Mouse (Mus musculus) Muller cell, postnatal 12 days (primary cell): ENCODE measurements around the gene Dnajc19.
"Not testable (repeated sequence)": the region's sequence is repeated elsewhere in the genome, so short reads cannot be mapped to it uniquely, and the experiment has no call there.

Experiments used
- DNase-seq: peaks from one replicate; pipeline ENCODE4 v3.0.0-alpha.2; 2015; ENCODE audit errors: inconsistent ontology term

Gene Dnajc19

DNA sequence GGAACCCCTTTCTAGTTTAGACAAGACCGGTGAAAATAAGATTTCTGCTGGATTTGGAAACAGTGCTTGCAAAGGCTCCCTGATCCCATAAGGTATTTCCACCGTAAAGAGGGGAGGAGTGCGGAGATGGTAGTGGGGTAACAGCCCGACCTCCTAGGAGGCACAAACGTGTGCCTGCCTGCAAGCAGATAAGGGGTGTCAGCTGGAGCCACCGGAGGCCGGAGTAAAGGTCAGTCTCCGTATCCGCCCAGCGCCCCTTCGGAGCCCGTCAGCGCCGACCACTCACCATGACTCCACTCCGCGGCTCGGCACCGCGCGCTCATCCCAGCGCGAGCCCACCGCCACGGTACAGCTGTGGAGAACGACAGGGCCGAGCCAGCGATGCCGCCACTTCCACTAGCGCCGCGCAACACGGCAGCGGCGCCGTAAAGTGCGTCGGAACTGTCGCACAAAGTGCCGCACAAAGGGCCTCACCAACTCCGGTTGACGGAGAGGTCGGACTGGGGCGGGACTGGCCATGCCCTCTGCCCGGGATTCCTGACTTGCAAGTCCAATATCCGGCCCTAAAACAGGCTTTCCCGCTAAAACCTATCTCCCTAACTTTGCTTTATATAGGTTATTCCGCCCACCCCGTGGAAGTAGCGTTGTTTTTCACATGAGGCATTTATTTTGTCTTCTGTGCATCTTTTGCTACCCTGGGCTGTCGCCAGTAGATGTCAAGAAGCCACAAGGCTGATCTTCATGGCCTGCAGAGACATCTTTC lies at the start of gene Dnajc19:
TSS of gene Dnajc19 (minus strand) at position 422 of the 763 bp plus-strand sequence.
- peak; percentile 90 for DNase-seq

DNA sequence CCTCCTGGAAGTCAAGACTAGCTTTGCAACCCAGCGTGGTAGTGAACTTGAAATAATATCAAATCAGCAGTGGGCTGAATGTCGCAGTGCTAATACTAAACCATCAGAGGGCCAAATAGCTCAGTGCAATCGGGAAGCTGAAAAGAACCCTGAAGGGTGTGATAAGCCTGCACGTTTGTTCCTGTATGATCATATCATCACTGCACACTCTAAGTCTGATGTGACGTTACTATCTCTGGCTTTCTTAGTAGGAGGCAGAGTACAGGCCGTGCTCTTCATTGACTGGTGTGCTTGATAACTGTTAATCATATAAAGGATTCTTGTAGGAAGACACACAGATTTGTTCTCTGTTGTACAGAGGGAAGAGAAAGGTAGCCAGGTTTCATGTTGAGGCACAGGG lies 48.8 kb upstream of the Dnajc19 start:
- DNase-seq: no peak

DNA sequence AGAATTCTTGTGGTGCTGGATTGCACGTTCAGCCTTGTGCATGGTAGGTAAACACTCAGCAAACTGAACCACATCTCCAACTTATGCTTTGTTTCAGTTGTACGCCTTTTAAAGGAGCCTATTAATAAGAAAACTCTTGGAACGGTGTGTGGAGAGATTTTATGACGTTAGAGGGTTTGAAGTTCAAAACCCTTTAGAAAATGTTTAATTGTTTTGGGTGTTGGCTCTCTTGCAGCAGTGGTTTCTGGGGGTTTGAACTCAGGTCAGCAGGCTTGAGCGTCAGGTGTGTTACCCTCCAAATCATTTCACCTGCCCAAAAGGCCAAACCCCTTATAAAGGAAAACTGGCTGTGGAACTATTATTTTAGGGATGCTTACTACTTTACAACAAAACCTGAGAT lies 40.2 kb upstream of the Dnajc19 start:
- no peak for DNase-seq

DNA sequence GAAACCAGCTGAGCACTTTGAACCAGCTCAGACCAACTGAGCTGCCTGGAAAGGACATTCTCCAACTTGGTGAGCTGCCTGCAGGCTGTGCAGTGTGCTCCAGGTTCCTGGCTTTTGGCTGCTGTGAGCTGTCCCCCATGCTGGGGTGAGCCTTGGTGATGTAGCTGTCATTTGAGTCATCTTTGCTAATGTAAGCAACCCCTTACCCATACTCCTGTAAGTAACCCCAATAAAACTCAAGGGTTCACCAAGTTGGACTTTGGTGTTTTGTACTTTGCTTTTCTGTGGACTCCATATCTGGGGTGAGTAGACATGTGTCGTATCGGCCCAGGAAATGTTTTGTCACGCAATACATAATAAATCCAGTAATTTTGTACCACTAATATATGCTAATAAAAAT lies 39.7 kb upstream of the Dnajc19 start:
- DNase-seq: no peak

DNA sequence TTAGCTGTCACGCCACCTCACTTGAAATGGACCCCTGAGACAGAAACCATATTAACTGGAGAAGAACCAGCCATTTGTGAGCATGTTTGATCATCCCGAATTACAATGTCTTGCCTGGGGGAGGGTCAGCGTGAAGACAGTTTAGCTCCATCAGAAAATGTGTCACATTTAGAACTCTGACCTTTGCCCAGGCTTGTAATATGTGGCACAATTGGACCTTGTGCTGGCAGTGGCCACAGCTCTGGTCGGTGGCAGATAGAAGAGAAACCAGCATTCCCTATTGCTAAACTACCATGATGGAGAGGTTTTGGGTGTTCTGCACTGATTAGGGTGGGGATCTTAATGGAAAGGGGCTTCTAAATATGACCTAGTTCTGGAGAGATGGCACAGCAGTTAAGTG lies 38.7 kb upstream of the Dnajc19 start:
- DNase-seq: no peak

DNA sequence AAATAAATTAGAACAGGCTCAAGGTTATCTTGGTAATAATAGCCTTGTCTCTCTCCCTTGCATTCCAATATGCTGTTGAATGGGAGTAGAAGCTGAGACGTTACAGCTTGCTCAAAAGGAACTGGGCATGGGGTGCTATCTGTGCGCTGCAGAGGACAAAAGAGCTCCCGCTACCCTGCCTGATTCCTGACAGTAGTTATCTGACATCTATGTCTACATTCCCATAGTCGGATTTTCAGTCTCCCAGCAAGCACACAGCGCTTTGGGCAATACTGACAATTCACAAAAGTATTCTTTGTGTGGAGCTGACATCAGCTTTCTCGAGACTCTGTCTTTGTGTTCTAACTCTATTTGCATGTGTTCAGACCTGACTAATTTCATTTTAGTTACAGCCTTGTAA lies 34.7 kb upstream of the Dnajc19 start:
- DNase-seq: no peak

DNA sequence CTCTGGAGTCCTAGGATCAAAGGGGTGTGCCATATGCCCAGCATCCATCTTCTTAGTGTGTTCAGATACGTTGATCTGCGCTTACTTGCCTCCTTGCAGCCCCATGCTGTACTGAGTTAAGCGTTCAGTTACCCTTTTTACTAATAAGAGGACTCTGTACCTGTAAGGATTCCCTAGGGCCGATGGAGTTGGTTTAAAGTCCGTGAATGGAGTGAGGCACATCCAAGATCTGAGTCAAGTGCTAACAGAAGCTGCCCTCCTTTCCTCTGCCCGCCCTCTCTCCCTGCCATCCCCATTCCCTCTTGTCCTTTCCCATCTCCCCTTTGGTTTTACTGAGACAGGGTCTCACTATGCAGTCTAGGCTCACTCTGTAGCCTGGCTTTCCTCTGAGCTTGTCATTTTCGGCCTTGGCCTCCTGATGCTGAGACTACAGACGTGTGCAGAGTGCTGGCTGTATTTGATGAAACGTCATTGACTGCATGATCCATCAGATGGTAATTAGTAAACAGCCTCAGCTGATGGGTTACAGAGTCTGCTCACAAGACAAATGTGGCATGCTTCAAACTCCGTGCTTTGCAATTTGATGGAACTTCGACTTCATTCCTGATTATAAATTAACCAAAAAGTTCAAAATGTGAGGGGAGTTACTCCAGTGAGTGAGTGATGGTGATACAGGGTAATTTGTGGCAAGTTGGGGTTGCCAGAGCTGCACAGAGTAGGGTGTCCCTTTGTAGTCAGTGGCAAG lies 31.0 kb upstream of the Dnajc19 start:
- no peak for DNase-seq

DNA sequence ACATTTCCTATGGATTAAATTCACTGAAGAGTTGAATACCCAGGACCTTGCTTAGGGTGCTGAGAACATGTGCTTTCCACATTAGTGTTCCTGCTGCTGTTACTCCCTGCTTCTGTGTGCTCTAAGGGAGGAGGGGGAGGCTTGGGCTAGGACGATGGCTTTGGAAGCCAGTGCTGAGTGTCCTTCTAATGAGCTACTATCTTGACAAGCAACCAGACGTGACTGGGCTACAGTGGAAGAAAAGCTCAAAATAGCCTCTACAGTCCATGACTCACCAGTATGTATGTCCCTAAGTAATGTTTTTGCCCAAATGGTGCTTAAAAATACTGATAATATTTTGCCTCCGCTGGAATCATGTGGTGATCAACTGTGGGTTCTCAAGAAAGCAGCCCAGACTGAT lies 26.5 kb upstream of the Dnajc19 start:
- DNase-seq: no peak

DNA sequence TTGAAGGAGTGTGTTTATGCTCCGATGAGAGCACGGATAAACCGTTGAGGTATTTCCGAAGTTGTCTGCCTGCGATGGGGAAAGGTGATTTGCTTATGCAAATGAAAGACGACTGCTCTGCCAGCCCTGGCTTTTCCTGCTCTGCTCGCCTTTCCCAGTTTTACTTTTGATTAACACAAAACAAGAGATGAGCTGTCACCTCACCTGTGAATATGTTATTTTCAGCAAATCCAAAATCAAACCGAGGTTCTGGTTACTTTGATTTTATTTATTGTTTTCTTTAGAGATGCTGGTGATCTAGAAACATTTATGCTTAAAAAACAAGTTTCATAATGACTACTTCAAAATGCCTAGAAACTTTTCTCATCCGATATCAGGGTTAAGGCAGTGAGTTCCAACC lies 25.3 kb upstream of the Dnajc19 start:
- no peak for DNase-seq

DNA sequence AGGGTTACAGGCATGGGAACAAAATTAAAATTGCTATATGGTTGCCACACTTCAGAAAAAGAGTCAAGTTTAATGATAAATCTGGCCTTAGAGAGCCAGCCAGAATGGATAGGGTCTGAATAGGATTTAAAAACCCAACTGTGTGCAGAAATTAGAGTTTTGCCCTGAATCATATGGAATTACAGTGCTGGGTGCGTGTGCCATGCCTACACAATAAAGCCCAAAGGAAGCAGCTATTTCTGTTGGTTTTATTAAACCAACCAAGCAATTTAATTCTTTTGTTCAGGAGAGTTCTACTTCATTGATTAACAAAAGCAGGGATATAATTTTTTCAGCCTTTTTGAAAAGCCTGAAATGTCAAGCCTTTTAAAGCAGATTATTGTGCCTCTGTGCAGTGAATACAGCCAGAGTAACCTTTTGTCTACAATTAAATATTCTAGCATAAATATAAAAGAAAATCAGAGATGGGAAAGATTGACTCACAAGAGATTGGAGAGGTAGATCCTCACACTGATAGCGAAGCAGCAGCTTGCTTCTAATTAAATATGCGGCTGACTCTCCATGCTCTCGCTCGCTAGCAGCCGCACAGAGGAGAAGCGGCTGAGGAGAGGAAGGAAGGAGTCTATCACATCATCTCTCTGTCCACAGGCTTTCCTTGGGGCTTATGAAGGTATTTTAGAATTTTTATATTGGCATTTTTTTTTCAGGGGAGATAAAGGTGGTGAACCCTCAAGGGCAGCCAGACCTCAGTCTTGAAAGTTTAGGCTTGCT lies 23.0 kb upstream of the Dnajc19 start:
- peak; percentile 50 for DNase-seq

DNA sequence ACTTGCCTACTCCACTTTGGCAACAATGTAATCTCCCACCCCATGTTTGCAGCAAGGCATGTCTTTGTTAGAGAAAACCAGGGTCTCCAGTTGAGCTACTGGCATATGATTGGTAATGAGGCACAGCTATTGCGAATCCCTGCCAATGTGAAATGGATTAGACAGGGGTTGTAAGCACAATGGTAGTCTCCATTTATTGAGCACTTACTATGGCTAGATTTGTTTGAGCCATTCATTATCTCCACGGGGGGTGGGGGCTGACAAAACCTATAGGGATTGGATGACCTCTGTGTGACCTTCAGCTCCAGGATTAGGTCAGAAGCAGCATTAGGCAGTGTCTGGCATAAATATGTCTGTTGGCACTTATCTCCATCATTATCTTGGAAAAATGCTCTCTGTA lies 21.8 kb upstream of the Dnajc19 start:
- no peak for DNase-seq

DNA sequence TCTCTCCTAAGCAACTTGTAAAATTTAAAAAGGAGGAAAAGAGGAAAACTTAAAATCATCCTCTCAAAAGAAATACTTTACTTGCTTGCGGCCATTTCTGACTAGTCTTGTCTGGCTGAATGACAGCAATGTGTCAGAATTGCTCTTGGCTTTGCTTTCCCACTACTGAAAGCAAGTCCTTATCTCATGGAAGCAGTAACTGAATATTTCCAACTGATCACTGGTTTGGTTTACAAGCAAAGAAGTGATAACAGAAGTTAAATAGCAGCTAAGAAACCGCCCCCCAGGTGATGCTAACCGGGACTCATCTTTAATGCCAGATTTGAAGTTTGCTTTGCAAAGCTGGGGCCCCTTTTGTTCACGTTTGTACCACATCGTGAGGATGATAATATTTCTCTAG lies 2.5 kb upstream of the Dnajc19 start:
- no peak for DNase-seq

DNA sequence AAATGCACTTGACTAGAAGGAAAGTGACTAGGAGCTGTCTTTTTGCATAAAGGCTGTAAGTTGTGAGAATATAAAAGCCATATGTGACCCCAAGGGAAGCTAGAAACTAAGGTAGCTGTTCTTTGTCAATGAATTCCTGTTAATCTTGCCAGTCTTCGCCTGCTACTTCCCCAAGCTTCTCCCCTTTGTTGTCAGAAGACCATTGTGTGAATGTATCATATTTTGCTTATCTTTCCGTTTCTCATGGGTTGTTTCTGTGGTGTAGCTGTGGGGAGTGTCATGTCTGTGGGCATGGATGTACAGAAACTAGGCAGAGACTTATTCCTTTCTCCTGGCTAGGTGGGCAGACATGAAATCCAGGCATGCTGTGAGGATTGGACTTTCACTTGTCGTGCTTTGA lies 808 bp upstream of the Dnajc19 start:
- no peak for DNase-seq

DNA sequence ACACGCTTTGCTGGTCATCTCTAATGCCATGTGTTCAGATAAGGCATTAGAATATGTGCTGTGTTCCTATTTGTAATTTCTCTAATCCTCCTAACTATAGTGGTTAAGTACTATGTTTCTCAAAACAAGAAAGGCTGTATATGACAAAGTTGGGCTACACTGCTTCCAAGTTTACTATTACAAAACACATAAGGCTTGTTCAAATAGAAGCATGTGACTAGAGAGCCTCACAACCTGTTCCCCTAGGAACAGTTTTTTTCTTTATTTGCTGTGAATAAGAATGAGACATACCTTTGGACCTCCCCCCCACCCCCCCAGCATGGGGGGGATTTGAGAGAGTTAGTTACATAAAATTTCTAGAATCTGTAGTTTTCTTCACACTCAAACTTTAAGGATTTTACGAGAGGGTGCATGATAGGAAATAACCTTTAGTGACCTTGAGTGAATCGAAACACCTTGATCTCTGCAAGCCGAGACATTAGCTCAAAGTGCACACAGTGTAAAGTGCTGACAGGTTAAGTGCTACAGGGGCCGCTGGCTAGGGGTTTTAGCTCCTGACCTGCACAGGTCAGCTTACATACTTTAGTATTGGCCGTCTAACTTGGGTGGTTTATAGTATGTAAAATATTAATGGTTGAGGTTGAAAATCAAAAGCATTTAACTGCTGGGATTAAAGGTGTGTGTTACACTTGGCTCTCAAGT lies 4.9 kb downstream of the Dnajc19 start:
- no peak for DNase-seq

DNA sequence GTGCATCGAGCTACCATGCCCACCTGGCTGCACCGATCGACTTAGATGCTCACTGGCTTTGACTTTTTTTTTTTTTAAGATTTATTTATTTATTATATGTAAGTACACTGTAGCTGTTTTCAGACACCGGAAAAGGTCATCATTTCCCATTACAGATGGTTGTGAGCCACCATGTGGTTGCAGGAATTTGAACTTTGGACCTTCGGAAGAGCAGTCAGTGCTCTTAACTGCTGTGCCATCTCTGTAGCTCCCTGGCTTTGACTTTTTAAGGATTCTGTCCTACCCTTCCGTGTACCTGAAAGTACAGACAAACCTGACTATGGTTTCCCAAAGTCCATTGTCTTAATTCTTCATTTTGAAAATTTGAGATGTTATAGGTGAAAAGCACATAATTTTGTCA lies 8.4 kb downstream of the Dnajc19 start:
- no peak for DNase-seq

DNA sequence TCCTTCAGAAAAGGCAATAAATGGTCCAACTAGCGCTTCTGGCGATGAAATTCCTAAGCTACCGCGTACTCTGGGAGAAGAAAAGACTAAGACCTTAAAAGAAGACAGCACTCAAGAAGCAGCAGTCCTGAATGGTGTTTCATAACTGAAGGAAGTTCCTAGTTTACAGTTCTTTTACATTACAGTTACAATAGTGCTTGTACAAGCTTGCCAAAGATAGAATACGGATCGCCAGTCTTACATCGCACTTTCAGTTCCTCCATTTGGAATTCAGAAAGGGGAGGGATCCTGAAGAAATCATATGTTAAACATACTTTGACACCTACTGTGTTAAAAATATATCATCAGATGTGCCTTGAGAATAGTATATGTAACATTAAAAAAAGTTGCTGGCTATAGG lies 12.2 kb downstream of the Dnajc19 start:
- DNase-seq: not testable (repeated sequence)

DNA sequence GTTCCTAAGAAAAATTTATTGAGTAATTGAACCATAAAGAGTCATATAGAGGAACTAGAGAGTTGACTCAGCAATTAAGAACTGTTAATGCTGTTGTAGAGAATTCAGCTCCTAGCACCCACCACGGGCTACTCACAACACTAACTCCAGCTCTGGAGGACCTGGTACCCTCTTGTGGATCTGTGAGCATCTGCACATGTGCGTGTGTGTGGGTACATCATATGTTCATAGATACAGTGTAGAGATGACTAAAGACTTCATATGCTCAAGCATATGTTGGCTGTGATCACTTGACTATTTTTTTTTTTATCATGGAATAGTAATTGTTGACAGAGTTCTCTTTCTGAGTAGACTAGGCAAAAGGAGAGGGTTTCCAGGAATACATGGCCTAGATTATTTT lies 18.8 kb downstream of the Dnajc19 start:
- no peak for DNase-seq

DNA sequence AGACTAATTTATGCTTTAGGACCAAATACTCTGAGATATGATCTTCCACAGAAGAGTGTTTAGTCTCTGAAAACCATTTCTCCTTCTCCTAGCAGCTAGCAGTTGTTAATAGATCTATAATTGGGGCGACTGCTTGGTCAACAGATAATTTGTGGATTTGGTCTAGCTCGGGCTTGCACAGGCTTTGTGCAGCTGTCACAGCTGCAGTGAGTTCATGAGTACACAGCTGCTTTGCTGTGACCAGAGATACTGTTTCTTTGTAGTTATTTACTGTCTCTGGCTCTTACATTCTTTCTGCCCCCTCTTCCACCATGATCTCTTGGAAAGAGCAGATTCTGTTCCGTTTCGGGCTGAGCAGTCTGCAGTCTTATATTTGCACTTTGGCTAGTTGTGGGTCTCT lies 39.1 kb downstream of the Dnajc19 start:
- no peak for DNase-seq

DNA sequence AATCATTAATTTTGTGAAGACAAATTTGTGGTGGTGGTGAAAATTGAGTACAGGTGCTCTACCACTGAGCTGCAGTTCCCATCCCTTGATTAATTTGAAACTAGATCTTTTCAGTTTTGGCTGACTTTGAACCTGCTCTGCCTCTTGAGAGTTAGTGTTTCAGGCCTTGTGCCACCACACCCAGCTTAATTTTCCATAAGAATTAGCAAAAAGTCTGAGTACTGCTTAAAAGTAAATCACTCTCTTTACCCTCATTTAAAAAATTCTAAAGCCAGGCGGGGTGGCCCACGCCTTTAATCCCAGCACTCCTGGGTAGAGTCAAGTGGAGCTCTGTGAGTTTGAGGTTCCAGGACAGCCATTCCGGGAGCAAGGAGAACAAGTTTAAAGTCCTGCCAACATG lies 45.4 kb downstream of the Dnajc19 start:
- no peak for DNase-seq

DNA sequence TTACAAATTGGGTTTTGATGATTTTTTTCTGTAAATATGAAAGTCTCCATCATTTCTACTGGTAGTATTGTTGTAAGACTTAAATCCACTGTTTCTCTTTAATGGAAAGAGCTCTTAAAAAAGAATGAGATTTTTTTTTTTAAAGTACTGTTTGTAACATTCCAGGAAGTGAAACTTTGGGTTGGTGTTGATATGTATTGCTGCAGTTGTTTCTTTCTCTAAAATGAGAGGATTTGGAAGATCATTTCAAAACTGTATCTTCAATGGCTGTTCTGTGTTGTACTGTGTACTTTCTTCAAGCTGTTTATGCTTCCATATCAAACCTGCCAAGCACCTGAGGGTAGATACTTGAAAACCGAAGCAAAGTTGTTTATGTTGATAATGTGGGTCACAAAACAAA lies 46.3 kb downstream of the Dnajc19 start:
- no peak for DNase-seq

DNA sequence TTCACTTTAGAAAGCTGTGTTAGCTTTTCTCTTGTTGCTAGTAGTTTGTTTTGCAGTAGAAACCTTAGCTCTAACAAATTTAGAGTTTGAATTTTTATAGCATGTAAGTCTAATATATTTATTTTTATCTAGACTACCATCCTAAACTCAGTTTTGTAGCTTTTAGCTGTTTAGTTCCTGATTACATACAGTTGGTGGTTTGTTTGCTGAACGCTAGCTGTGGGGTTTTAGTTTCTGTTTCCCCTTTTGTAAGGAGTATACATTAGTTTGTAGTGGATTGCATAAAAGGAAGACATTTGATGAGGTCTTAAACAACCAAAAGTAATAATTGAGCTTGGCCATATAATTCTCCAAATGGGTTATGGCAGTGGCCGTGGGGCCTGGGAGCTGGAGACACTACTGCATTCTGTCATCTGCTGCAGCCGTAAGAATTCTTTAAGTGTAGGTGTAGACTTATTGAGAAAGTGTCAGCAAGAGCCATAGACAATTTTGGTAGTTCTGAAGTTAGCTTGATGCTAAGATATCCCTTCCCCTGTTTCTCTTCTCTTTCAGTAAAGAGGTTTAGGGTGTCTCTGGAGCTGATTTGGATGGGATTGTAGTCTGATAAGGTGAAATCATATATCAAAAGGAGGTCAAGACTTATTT lies 47.3 kb downstream of the Dnajc19 start:
- DNase-seq: no peak

DNA sequence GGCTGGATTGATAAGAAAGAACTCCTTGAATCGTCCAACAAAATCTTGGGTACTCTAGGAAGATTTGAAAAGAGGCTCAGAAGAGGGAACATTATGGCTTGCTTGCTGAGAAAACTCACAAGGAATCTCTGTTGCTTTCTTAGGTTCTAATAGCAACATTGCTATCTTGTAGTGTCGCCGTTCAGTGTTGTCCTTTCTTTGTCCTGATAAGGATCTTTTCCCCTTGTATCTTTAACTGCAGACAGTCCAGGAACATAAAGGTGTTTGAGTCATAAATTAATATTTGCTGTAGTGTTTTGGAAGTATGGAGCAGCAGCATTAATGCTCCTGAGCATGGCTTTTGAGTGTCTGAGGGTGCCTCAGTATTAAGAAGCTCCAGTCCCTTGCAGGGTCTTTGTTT lies 50.5 kb downstream of the Dnajc19 start:
- DNase-seq: no peak
